Mouse (Mus musculus): ENCODE measurements around the gene Cpe.

Gene Cpe

GRCm38 (mm10) chr8:64632169-64632568, 60.7 kb downstream of the Cpe start:
- no peak for DNase-seq (ENCODE audit: low spot score)

- DNase-seq (ENCODE audit: low spot score): no peak
Measured at GRCm38 (mm10) chr8:64631761-64632160, 61.1 kb downstream of the Cpe start.

GRCm38 (mm10) chr8:64629034-64629760, 63.7 kb downstream of the Cpe start:
- no peak for DNase-seq (ENCODE audit: low spot score)

GRCm38 (mm10) chr8:64628039-64628438, 64.8 kb downstream of the Cpe start:
- DNase-seq (ENCODE audit: low spot score): no peak

- DNase-seq (ENCODE audit: low spot score): no peak
Measured at GRCm38 (mm10) chr8:64624603-64625037, 68.2 kb downstream of the Cpe start.

- no peak for DNase-seq (ENCODE audit: low spot score)
Measured at GRCm38 (mm10) chr8:64620365-64621150, 72.3 kb downstream of the Cpe start.

- no peak for DNase-seq (ENCODE audit: low spot score)
Measured at GRCm38 (mm10) chr8:64619661-64620060, 73.2 kb downstream of the Cpe start.

- no peak for DNase-seq (ENCODE audit: low spot score)
Measured at GRCm38 (mm10) chr8:64618618-64619017, 74.2 kb downstream of the Cpe start.

GRCm38 (mm10) chr8:64616566-64616965, 76.3 kb downstream of the Cpe start:
- DNase-seq (ENCODE audit: low spot score): no peak

GRCm38 (mm10) chr8:64615459-64615858, 77.4 kb downstream of the Cpe start:
- no peak for DNase-seq (ENCODE audit: low spot score)

- no peak for DNase-seq (ENCODE audit: low spot score)
Measured at GRCm38 (mm10) chr8:64613663-64614062, 79.2 kb downstream of the Cpe start.

- no peak for DNase-seq (ENCODE audit: low spot score)
Measured at GRCm38 (mm10) chr8:64611210-64611974, 81.5 kb downstream of the Cpe start.

GRCm38 (mm10) chr8:64608931-64609330, 83.9 kb downstream of the Cpe start:
- no peak for DNase-seq (ENCODE audit: low spot score)

GRCm38 (mm10) chr8:64606015-64606414, 86.8 kb downstream of the Cpe start:
- no peak for DNase-seq (ENCODE audit: low spot score)

- no peak for DNase-seq (ENCODE audit: low spot score)
Measured at GRCm38 (mm10) chr8:64598206-64598605, 94.6 kb downstream of the Cpe start.

GRCm38 (mm10) chr8:64597042-64597970, 95.5 kb downstream of the Cpe start:
- DNase-seq (ENCODE audit: low spot score): no peak

GRCm38 (mm10) chr8:64596396-64596795, 96.5 kb downstream of the Cpe start:
- no peak for DNase-seq (ENCODE audit: low spot score)

- DNase-seq (ENCODE audit: low spot score): no peak
Measured at GRCm38 (mm10) chr8:64590456-64590855, 102.4 kb downstream of the Cpe start.

GRCm38 (mm10) chr8:64582887-64583286, 110.0 kb downstream of the Cpe start:
- DNase-seq (ENCODE audit: low spot score): no peak

- DNase-seq (ENCODE audit: low spot score): no peak
Measured at GRCm38 (mm10) chr8:64578221-64578620, 114.6 kb downstream of the Cpe start.

- DNase-seq (ENCODE audit: low spot score): no peak
Measured at GRCm38 (mm10) chr8:64575001-64575400, 117.9 kb downstream of the Cpe start.

Measured in spleen, adult 12 weeks (tissue).